Mouse (Mus musculus) kidney, postnatal 10 days (tissue): ENCODE measurements at regions not wholly inside any gene's neighbourhood (a gene's known extent, or its start where the extent isn't known, plus 50 kb on each side); places are given as distances from the start of the nearest gene placed in this dataset.
"Not testable (repeated sequence)": the region's sequence is repeated elsewhere in the genome, so short reads cannot be mapped to it uniquely, and the experiment has no call there.

Experiments used
- DNase-seq: peaks from one replicate; pipeline ENCODE4 v3.0.0; 2021; ENCODE audit warnings: mixed read lengths

- DNase-seq: no peak
Observed at GRCm38 (mm10) chr2:107869304-107869958, 579.0 kb downstream of the Kcna4 start.

GRCm38 (mm10) chr2:107879663-107880062 is 589.2 kb downstream of the Kcna4 start:
- no peak for DNase-seq

GRCm38 (mm10) chr2:107886063-107886762 is 595.8 kb downstream of the Kcna4 start:
- no peak for DNase-seq

- DNase-seq: no peak
Observed at GRCm38 (mm10) chr2:107888245-107888644, 597.8 kb downstream of the Kcna4 start.

GRCm38 (mm10) chr2:107925116-107925515 is 634.7 kb downstream of the Kcna4 start:
- no peak for DNase-seq

- DNase-seq: no peak
Observed at GRCm38 (mm10) chr2:107926606-107927005, 636.2 kb downstream of the Kcna4 start.

GRCm38 (mm10) chr2:107935336-107935735 is 644.9 kb downstream of the Kcna4 start:
- DNase-seq: no peak

- no peak for DNase-seq
Observed at GRCm38 (mm10) chr2:107935775-107936174, 645.3 kb downstream of the Kcna4 start.

- DNase-seq: no peak
Observed at GRCm38 (mm10) chr2:107941374-107941773, 650.9 kb downstream of the Kcna4 start.

GRCm38 (mm10) chr2:107945837-107946451 is 655.5 kb downstream of the Kcna4 start:
- peak; percentile 20 for DNase-seq

- not testable (repeated sequence) for DNase-seq
Observed at GRCm38 (mm10) chr2:107955608-107956127, 665.2 kb downstream of the Kcna4 start.

GRCm38 (mm10) chr2:107963921-107964320 is 673.5 kb downstream of the Kcna4 start:
- not testable (repeated sequence) for DNase-seq

- no peak for DNase-seq
Observed at GRCm38 (mm10) chr2:107964841-107965240, 674.4 kb downstream of the Kcna4 start.

GRCm38 (mm10) chr2:107965336-107966306 is 675.2 kb downstream of the Kcna4 start:
- DNase-seq: no peak

- no peak for DNase-seq
Observed at GRCm38 (mm10) chr2:107968526-107968925, 678.1 kb downstream of the Kcna4 start.

- DNase-seq: no peak
Observed at GRCm38 (mm10) chr2:107969526-107969925, 679.1 kb downstream of the Kcna4 start.

- DNase-seq: no peak
Observed at GRCm38 (mm10) chr2:107973528-107973927, 683.1 kb downstream of the Kcna4 start.

- no peak for DNase-seq
Observed at GRCm38 (mm10) chr2:107994831-107995230, 704.4 kb downstream of the Kcna4 start.

GRCm38 (mm10) chr2:108011534-108011933 is 721.1 kb downstream of the Kcna4 start:
- DNase-seq: no peak

GRCm38 (mm10) chr2:108023206-108023605 is 732.8 kb downstream of the Kcna4 start:
- DNase-seq: no peak

GRCm38 (mm10) chr2:108030657-108031056 is 740.2 kb downstream of the Kcna4 start:
- no peak for DNase-seq

- no peak for DNase-seq
Observed at GRCm38 (mm10) chr2:108032301-108033013, 742.0 kb downstream of the Kcna4 start.
